Comparison of ENCODE assay signal across 32 mouse cellular contexts in genomic region chr2:164396911-164397310, GRCm38 (mm10). TPM values are rescaled to one million over a fixed set of nuclear protein-coding genes. Genes with fewer than 3 reads are reported as not detected.
"Had no signal": no experiment of that assay in that cellular context is flagged by ENCODE, and none has a peak within 500 bp of the region (broad histone marks: within the 10 kb centered on the region; RNA-seq: fewer than 3 reads in every experiment).

No protein-coding gene starts in this region.

- DNase-seq: gastrocnemius, postnatal 14 days; heart, adult 11 months; heart, adult 2 months; heart, postnatal 4 days; kidney, adult 18-20 months; kidney, adult 8-10 months; kidney, postnatal 14 days; kidney, postnatal 36 days; layer of hippocampus, adult 9-11 months; liver; liver, embryonic 13.5 days had no signal

- ATAC-seq: hindbrain, embryonic 16.5 days; inflammation-experienced regulatory T-cells, adult 6 months; intestine, embryonic 15.5 days; intestine, postnatal 0 days had no signal

- H3K4me1 ChIP-seq: liver, embryonic 13.5 days had no signal

- H3K4me2 ChIP-seq: heart, embryonic 11.5 days; heart, embryonic 13.5 days; heart, embryonic 15.5 days; hindbrain, embryonic 12.5 days; hindbrain, embryonic 14.5 days; intestine, embryonic 15.5 days; kidney, embryonic 15.5 days; limb, embryonic 12.5 days; liver, embryonic 11.5 days; liver, embryonic 13.5 days had no signal

- H3K36me3 ChIP-seq: heart, embryonic 13.5 days; heart, embryonic 15.5 days; hindbrain, embryonic 10.5 days; hindbrain, embryonic 12.5 days; intestine, embryonic 15.5 days; kidney, embryonic 15.5 days; limb, embryonic 10.5 days; liver, embryonic 13.5 days had no signal

- H3K4me3 ChIP-seq: heart, adult 2 months; heart, embryonic 13.5 days; heart, embryonic 15.5 days; hindbrain, embryonic 10.5 days; hindbrain, embryonic 12.5 days; intestine, embryonic 15.5 days; kidney, embryonic 15.5 days; left cerebral cortex, adult 2 months; limb, embryonic 10.5 days; limb, embryonic 12.5 days; liver, embryonic 13.5 days had no signal

- H3K27ac ChIP-seq: heart, adult 2 months; heart, embryonic 13.5 days; heart, embryonic 15.5 days; hindbrain, embryonic 10.5 days; hindbrain, embryonic 12.5 days; hindbrain, embryonic 14.5 days; intestine, embryonic 15.5 days; kidney, embryonic 15.5 days; kidney, postnatal 0 days; left cerebral cortex, adult 2 months; limb, embryonic 10.5 days; limb, embryonic 12.5 days; liver, embryonic 13.5 days had no signal

- H3K9ac ChIP-seq: heart, embryonic 13.5 days; heart, embryonic 15.5 days; hindbrain, embryonic 12.5 days; hindbrain, embryonic 14.5 days; intestine, embryonic 15.5 days; kidney, embryonic 15.5 days; limb, embryonic 12.5 days; liver, embryonic 13.5 days had no signal

- H3K9me3 ChIP-seq: heart, embryonic 15.5 days; intestine, embryonic 15.5 days; limb, embryonic 10.5 days had no signal

RNA-seq across cellular contexts. Expression of gene Rbpjl, which starts 6.0 kb away (rescaled TPM):
- total RNA-seq: gastrocnemius, adult 18-20 months; gastrocnemius, adult 8-10 months; heart, adult 2 months; heart, postnatal 25 days; heart, postnatal 4 days had no signal
- polyA plus RNA-seq: hindbrain, embryonic 10.5 days; inflammation-experienced regulatory T-cells, adult 6 months; kidney, postnatal 0 days; large intestine, adult 2 months; limb, embryonic 10.5 days had no signal

RNA-seq across cellular contexts. Expression of gene Slpi, which starts 8.0 kb away (rescaled TPM):
- total RNA-seq: left cerebral cortex, adult 2 months; left cerebral cortex, postnatal 14 days had no signal
- polyA plus RNA-seq: hindbrain, embryonic 10.5 days; limb, embryonic 10.5 days had no signal
